Mouse (Mus musculus) stomach, embryonic 15.5 days (tissue): ENCODE measurements around the gene Lce3c. TPM values are rescaled to one million over a fixed set of nuclear protein-coding genes. Genes with fewer than 3 reads are reported as not detected.

Experiments
- ATAC-seq: fragments of 200-750 bp; cut with Nextera tagmentation; 2 replicates; pipeline ENCODE4 v1.8.0; 2017; ENCODE audit warnings: low read depth, moderate number of reproducible peaks, moderate TSS enrichment; ENCODE audit not compliant: insufficient read depth, low FRiP score
- H3K27ac ChIP-seq: fragments of 300-500 bp; sonication (generic); 2 replicates; pipeline ENCODE4 v1.5.1; 2015; ENCODE audit warnings: mild to moderate bottlenecking, inconsistent platforms
- H3K27me3 ChIP-seq: fragments of 300-500 bp; sonication (generic); replicated peaks from 2 replicates; pipeline ENCODE4 v1.6.1; 2015; ENCODE audit warnings: inconsistent platforms
- H3K36me3 ChIP-seq: fragments of 300-500 bp; sonication (generic); 2 replicates; pipeline ENCODE4 v1.6.1; 2015; ENCODE audit warnings: inconsistent platforms
- H3K4me1 ChIP-seq: fragments of 300-500 bp; sonication (generic); 2 replicates; pipeline ENCODE4 v1.6.1; 2015; ENCODE audit warnings: inconsistent platforms
- H3K4me2 ChIP-seq: fragments of 300-500 bp; sonication (generic); 2 replicates; pipeline ENCODE4 v1.6.1; 2015; ENCODE audit warnings: mild to moderate bottlenecking, inconsistent platforms
- H3K4me3 ChIP-seq: fragments of 300-500 bp; sonication (generic); replicated peaks from 2 replicates; pipeline ENCODE4 v1.5.1; 2015; ENCODE audit warnings: inconsistent platforms
- H3K9ac ChIP-seq: fragments of 300-500 bp; sonication (generic); 2 replicates; pipeline ENCODE4 v1.6.1; 2015; ENCODE audit warnings: inconsistent platforms
- H3K9me3 ChIP-seq: fragments of 300-500 bp; sonication (generic); 2 replicates; pipeline ENCODE4 v1.6.1; 2016; ENCODE audit warnings: inconsistent platforms
- WGBS: fragments of 180-500 bp; shearing (Covaris S2); methylation state at CpG from one replicate; pipeline ENCODE4 v1.1.7; 2015; 5-methylcytosine and 5-hydroxymethylcytosine counted together
- polyA plus RNA-seq: library from polyadenylated mRNA; unstranded; fragments of >200 nt; fragmentation: Nextera tagmentation; extraction: Ambion mirVana; gene quantifications from 2 replicates; pipeline ENCODE4 v1.2.1, GENCODE M21; 2015

Gene Lce3c
- polyA plus RNA-seq, result not detected in 2 replicates

DNA sequence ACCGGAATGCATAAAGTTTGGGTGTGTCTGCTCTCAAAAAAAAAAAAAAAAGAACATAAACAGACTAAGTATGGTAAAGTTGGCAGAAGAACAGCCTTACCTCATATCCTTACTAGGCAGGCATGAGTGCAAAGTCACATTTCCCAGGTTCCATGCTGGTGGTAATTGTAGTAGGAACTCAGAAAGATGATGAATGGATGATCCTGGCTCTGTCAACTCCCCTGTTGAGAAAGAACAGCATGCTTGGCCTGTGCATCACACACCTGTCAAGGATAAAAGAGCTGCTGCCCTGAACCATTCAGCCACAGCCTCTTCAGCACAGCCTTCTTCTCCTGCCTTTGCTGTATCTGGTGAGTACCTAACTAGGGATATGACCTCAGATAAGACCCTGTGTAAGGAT, at the start of gene Lce3c:
Gene Lce3c (plus strand): TSS at position 301 of the 400 bp plus-strand sequence.
- Histone ChIP-seq H3K27ac (no peak within 1 kb of the TSS), H3K9me3 (no peaks in the 10 kb centered on the region), H3K27me3 (no peaks in the 10 kb centered on the region), H3K4me3 (no peak within 1 kb of the TSS), H3K4me1 (no peaks in the 10 kb centered on the region), H3K4me2 (no peak within 1 kb of the TSS), H3K9ac (no peak within 1 kb of the TSS), H3K36me3 (no peaks in the 10 kb centered on the region)
- no peak for ATAC-seq
- whole genome bisulfite sequencing, result 67% methylated on average over 1 of the region's 1 CpGs

DNA sequence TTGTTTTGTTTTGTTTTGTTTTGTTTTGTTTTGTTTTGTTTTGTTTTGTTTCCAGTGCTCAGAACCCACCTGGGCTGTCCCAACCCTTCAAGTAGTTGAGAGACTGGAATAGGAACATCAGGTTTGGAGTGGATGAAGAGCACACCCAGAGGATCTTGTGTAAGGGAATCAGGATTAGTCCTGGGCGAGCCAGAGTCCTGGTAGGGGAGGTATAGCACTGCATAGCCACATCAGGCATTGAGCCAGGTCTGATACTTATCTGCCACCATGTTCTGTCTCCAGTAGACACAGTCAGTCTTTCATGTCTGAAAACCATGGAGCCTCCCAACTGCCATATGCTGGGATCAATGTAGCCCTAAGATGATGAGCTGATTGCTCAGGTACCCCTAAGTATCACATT, 49.8 kb upstream of the Lce3c start:
- Histone ChIP-seq H3K4me3 (no peak overlapping the region), H3K27ac (no peak overlapping the region), H3K36me3 (no peaks in the 10 kb centered on the region), H3K4me2 (no peak overlapping the region), H3K9ac (no peak overlapping the region), H3K9me3 (no peaks in the 10 kb centered on the region), H3K4me1 (no peaks in the 10 kb centered on the region), H3K27me3 (no peaks in the 10 kb centered on the region)
- WGBS, result 54% methylated on average over 1 of the region's 1 CpGs
- ATAC-seq, result no peak

DNA sequence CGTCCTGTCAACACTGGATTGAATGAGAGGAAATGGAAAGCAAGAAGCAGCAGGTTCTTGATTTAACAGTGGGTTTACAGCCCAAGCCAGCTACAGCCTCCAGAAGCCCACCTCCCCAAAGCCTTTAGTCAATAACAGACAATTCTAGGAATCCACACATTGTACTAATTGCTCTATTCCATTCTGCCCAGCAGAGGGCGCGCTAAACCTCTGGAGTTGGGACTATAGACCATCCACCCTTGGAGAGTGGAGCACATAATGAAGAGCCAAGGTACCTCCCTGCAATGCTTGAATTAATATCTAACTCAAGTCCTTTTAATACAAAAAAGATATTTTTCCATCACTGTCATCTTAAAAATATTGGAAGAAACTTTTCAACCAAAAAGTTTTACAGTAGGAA, 41.3 kb upstream of the Lce3c start:
- no peak overlapping the region for H3K4me3 ChIP-seq
- no peaks in the 10 kb centered on the region for H3K36me3 ChIP-seq
- H3K9me3 ChIP-seq, result no peaks in the 10 kb centered on the region
- no peak for ATAC-seq
- H3K27ac ChIP-seq, result no peak overlapping the region
- no peak overlapping the region for H3K9ac ChIP-seq
- H3K4me1 ChIP-seq, result no peaks in the 10 kb centered on the region
- H3K4me2 ChIP-seq, result no peak overlapping the region
- no peaks in the 10 kb centered on the region for H3K27me3 ChIP-seq
- 22% methylated on average over 3 of the region's 3 CpGs for WGBS

DNA sequence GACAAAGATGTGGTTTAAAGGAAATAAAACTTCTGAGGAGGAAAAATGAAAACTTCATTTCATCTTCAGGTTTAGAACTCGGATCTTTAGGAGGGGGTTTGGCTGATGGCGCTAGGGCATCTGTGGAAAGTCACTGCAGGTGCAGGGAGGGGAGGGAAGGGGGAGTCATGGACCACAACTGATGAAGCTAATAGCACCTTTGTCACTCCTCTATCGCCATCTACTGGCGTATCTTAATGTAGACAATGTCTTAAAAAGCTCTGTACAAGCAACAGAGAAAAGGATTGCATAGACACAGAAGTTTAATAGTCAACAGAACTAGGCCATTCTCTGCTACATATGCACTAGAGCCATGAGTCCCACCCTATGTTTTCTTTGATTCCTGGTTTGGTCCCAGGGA, 40.6 kb upstream of the Lce3c start:
- Histone ChIP-seq H3K36me3 (no peaks in the 10 kb centered on the region), H3K27me3 (no peaks in the 10 kb centered on the region), H3K9me3 (no peaks in the 10 kb centered on the region), H3K4me3 (no peak overlapping the region), H3K9ac (no peak overlapping the region), H3K4me2 (no peak overlapping the region), H3K4me1 (no peaks in the 10 kb centered on the region), H3K27ac (no peak overlapping the region)
- 33% methylated on average over 4 of the region's 4 CpGs for WGBS
- ATAC-seq, result no peak

DNA sequence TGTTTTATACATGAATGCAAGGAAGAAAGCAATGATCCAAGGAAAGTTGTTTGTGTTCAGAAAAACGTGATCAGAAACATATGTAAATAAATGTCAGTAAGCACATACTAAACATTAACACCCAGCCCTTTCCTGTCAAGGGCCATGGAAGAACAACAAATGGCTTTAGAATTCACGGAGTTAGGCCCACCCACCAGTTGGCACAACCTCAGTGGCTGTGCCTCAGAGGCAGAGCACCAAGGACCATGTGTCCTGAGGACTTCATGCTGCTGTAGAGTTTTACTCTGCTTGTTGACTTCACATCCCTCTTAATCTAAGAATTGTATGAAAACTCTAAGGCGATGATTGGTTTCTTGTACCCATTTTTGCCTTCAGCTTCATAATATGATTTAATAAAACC, 39.1 kb upstream of the Lce3c start:
- Histone ChIP-seq H3K9me3 (no peaks in the 10 kb centered on the region), H3K27me3 (no peaks in the 10 kb centered on the region), H3K4me2 (no peak overlapping the region), H3K4me3 (no peak overlapping the region), H3K4me1 (no peaks in the 10 kb centered on the region), H3K9ac (no peak overlapping the region), H3K36me3 (no peaks in the 10 kb centered on the region), H3K27ac (no peak overlapping the region)
- no peak for ATAC-seq
- WGBS, result 40% methylated on average over 3 of the region's 3 CpGs

DNA sequence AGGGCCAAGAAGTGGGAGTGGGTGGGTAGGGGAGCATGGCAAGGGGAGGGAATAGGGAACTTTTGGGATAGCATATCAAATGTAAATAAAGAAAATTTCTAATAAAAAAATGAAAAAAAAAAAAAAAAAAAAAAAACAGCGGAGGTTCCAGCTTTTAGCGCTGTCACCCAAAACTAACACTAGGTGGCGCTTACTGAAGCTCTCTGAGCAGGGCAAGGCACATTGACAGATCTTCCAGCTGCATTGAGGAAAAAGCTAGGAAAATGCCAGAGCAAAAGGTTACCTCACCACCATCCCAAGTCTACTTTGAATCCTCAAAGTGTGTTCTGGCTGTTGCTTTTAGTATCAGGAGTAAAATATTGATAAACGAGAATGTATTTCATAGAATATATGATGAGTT, 36.7 kb upstream of the Lce3c start:
- H3K9me3 ChIP-seq, result no peaks in the 10 kb centered on the region
- H3K27me3 ChIP-seq, result no peaks in the 10 kb centered on the region
- no peak overlapping the region for H3K4me2 ChIP-seq
- no peaks in the 10 kb centered on the region for H3K4me1 ChIP-seq
- H3K9ac ChIP-seq, result no peak overlapping the region
- H3K36me3 ChIP-seq, result no peaks in the 10 kb centered on the region
- H3K4me3 ChIP-seq, result no peak overlapping the region
- 26% methylated on average over 4 of the region's 4 CpGs for WGBS
- ATAC-seq, result no peak
- H3K27ac ChIP-seq, result no peak overlapping the region

DNA sequence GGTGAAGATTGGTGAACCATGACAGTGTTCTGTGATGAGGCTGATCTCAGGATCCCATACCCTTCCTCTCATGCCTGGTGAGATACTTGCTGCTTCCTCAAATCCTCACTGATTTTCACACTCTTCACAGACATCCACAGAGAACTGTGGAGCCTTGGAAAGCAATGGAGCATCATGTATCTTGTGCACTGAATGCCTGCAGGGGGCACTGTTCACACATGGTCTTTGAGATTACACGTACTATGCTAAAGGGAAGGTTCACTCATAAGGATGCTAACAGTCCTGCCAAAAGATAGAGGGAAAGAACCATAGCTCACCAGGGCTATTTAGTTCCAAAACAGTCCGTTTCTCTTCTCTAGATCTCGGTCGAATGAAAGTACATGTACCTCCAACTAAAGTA, 23.9 kb upstream of the Lce3c start:
- no peak for ATAC-seq

DNA sequence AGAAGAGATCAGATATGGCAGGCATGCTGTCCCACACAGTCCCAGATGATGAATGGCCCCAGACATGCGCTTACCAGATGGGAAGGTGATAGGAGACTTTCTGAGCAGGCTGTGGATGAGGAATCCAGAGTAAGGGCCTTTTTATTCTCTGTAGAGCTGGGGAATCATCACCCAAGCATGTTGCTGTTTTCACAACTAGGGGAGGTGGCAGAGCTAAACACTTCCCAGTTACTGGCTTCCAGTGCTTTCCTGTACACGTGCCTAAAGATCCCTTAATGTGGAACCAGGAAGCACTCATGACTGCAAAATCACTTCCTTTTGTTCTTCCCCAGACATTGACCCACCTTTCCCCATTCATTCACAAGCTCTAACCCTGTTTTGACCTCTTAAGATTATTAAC, 18.2 kb upstream of the Lce3c start, which contains the start of gene Lce3a:
Gene Lce3a (minus strand): TSS at position 101 of the 400 bp plus-strand sequence.
- H3K27ac ChIP-seq, result no peak within 1 kb of the TSS
- no peak for ATAC-seq
- WGBS, result 59% methylated on average over 2 of the region's 2 CpGs
- no peaks in the 10 kb centered on the region for H3K9me3 ChIP-seq
- no peak within 1 kb of the TSS for H3K4me2 ChIP-seq
- H3K4me3 ChIP-seq, result no peak within 1 kb of the TSS
- H3K9ac ChIP-seq, result no peak within 1 kb of the TSS
- H3K4me1 ChIP-seq, result no peaks in the 10 kb centered on the region
- no peaks in the 10 kb centered on the region for H3K27me3 ChIP-seq
- H3K36me3 ChIP-seq, result no peaks in the 10 kb centered on the region

More for the DNA sequence above, 23.9 kb upstream of the Lce3c start:
- Histone ChIP-seq H3K9ac (no peak overlapping the region), H3K9me3 (no peaks in the 10 kb centered on the region), H3K4me3 (no peak overlapping the region), H3K36me3 (no peaks in the 10 kb centered on the region), H3K4me2 (no peak overlapping the region), H3K4me1 (no peaks in the 10 kb centered on the region), H3K27me3 (no peaks in the 10 kb centered on the region), H3K27ac (no peak overlapping the region)
- 49% methylated on average over 4 of the region's 4 CpGs for WGBS

DNA sequence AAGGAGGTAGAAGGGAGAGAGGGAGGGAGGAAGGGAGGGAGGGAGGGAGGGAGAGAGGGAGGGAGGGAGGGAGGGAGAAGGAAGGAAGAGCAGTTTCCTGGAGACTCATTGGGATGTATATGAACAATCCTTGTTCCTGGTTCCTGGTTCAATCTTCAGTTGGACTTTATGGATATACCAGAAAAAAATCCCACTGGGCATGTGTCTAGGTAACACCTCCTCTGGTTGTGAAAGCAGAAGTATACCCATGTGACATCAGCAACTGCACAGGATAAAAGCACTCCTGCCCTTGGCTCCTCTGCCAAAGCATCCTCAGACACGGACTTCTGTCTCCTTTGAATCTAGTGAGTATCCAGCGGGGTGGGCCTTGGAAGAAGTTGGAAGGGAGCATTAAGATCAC, 11.6 kb upstream of the Lce3c start, which contains the start of gene Lce3b:
Gene Lce3b (plus strand): TSS at position 301 of the 400 bp plus-strand sequence.
- H3K9ac ChIP-seq, result no peak within 1 kb of the TSS
- H3K4me3 ChIP-seq, result no peak within 1 kb of the TSS
- no peaks in the 10 kb centered on the region for H3K36me3 ChIP-seq
- no peaks in the 10 kb centered on the region for H3K27me3 ChIP-seq
- no peaks in the 10 kb centered on the region for H3K4me1 ChIP-seq
- no peak within 1 kb of the TSS for H3K4me2 ChIP-seq
- ATAC-seq, result no peak
- WGBS, result 62% methylated on average over 2 of the region's 2 CpGs
- H3K27ac ChIP-seq, result no peak within 1 kb of the TSS
- no peaks in the 10 kb centered on the region for H3K9me3 ChIP-seq

DNA sequence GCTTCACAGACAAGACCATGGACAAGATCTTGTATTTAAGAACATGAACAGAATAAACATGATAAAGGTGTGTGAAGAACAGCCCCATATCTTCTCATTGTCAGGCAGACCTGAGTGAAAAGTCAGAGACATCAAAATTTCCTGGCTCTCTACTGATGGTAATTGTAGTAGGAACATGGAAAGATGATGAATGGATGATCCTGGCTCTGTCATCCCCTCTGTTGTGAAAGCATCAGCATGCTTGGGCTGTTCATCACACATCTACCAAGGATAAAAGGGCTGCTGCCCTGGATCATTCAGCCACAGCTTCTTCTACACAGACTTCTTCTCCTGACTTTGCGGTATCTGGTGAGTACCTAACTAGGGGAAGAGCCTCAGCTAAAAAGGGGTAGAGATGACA, 12.8 kb downstream of the Lce3c start, which contains the start of gene Lce3d:
Gene Lce3d (plus strand): TSS at position 301 of the 400 bp plus-strand sequence.
- Histone ChIP-seq H3K4me1 (no peaks in the 10 kb centered on the region), H3K9me3 (no peaks in the 10 kb centered on the region), H3K4me2 (no peak within 1 kb of the TSS), H3K27ac (no peak within 1 kb of the TSS), H3K36me3 (no peaks in the 10 kb centered on the region), H3K9ac (no peak within 1 kb of the TSS), H3K27me3 (no peaks in the 10 kb centered on the region), H3K4me3 (no peak within 1 kb of the TSS)
- ATAC-seq, result no peak
- WGBS, result 79% methylated on average over 1 of the region's 1 CpGs

DNA sequence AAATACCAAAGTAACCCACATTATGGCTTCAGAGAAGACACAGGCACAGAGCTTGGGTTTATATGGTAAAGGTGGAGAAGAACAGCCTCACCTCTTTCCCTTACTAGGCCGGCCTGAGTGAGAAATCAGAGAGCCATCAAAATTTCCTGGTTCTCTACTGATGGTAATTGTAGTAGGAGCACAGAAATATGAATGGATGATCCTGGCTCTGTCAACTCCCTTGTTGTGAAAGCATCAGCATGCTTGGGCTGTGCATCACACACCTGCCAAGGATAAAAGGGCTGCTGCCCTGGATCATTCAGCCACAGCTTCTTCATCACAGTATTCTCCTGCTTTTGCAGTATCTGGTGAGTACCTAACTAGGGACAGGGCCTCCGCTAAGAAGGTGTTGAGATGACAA, 22.5 kb downstream of the Lce3c start, which contains the start of gene Lce3e:
Gene Lce3e (plus strand): TSS at position 301 of the 400 bp plus-strand sequence.
- ATAC-seq, result no peak
- H3K36me3 ChIP-seq, result no peaks in the 10 kb centered on the region
- 86% methylated on average over 2 of the region's 2 CpGs for WGBS
- no peaks in the 10 kb centered on the region for H3K27me3 ChIP-seq
- H3K4me1 ChIP-seq, result no peaks in the 10 kb centered on the region
- H3K27ac ChIP-seq, result no peak within 1 kb of the TSS
- no peak within 1 kb of the TSS for H3K9ac ChIP-seq
- H3K4me3 ChIP-seq, result no peak within 1 kb of the TSS
- no peak within 1 kb of the TSS for H3K4me2 ChIP-seq
- no peaks in the 10 kb centered on the region for H3K9me3 ChIP-seq

DNA sequence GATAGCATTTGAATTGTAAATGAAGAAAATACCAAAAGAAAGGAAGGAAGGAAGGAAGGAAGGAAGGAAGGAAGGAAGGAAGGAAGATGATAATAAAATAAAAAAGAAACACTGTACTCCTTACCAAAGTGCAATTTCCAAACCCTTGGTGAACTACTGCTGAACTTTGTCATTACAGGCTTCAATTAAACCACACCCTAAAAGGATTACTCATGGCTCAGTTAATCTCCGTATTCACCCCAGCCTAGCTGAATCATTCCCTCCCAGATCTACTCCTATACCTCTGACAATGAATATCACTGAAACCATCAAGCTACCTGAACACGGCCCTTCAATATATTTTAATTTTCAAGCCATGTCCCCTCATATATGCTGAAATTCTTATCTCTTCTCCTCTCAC, 34.2 kb downstream of the Lce3c start:
- ATAC-seq, result no peak
- H3K27ac ChIP-seq, result no peak overlapping the region
- WGBS, result 66% methylated on average over 2 of the region's 2 CpGs
- H3K4me2 ChIP-seq, result no peak overlapping the region
- H3K9ac ChIP-seq, result no peak overlapping the region
- H3K4me3 ChIP-seq, result no peak overlapping the region
- H3K4me1 ChIP-seq, result no peaks in the 10 kb centered on the region
- H3K27me3 ChIP-seq, result no peaks in the 10 kb centered on the region
- H3K36me3 ChIP-seq, result no peaks in the 10 kb centered on the region
- no peaks in the 10 kb centered on the region for H3K9me3 ChIP-seq

DNA sequence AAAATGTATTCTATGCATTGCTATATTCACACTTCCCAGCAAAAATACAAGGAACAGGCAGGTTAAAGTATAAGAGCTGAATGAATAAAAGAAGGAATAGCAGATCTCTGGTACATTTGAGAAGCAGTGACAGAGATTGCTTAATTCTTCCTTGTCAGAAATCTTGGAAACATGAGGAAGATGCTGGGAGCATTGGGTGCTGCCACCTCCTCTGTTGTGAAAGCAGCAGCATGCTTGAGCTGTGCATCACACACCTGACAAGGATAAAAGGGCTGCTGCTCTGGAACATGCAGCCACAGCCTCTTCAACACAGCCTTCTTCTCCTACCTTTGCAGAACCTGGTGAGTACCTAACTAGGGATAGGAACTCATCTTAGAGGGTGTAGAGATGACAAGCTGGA, 47.6 kb downstream of the Lce3c start, which contains the start of gene Lce3f:
Gene Lce3f (plus strand): TSS at position 301 of the 400 bp plus-strand sequence.
- no peaks in the 10 kb centered on the region for H3K9me3 ChIP-seq
- no peaks in the 10 kb centered on the region for H3K36me3 ChIP-seq
- H3K4me2 ChIP-seq, result no peak within 1 kb of the TSS
- no peak within 1 kb of the TSS for H3K4me3 ChIP-seq
- no peak for ATAC-seq
- H3K9ac ChIP-seq, result no peak within 1 kb of the TSS
- H3K4me1 ChIP-seq, result no peaks in the 10 kb centered on the region
- no peaks in the 10 kb centered on the region for H3K27me3 ChIP-seq
- H3K27ac ChIP-seq, result no peak within 1 kb of the TSS
